Mouse (Mus musculus) heart, adult 9 months (tissue): Measurements from ENCODE around the gene Otud7a.

Source experiments
- DNase-seq, 2 experiments: peaks; one replicate each; pipeline ENCODE4 v3.0.0; 2022; ENCODE audit warnings: low spot score in 2 of 2

The Otud7a gene

GRCm38 (mm10) chr7:63444484-63445345 is at the start of gene Otud7a:
Gene Otud7a (plus strand): TSS chr7:63444751.
- DNase-seq = peak; percentile 8 to 36

DNA sequence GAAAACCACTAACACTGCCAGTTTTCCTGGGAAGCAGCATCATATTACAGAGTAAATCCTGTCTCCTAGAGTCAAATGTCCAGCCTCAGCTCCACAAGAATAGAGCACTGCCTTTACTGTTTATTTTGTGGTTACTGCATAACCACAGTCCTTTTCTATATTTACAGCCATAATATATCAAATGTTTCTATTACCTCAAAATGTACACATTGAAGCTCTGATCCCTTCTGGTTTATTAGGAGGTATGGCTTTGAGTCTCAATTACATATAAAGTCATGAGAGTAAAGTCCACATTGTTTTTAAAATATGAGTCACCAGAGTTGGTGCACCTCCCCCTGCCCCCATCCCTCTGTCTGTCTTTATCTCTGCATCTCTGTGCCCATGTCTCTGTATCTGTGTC is 38.6 kb upstream of the Otud7a start:
- DNase-seq = no peak

GRCm38 (mm10) chr7:63445346-63445700 is 772 bp downstream of the Otud7a start:
- no peak for DNase-seq

GRCm38 (mm10) chr7:63446951-63447350 is 2.4 kb downstream of the Otud7a start:
- no peak for DNase-seq

- no peak for DNase-seq
Measured at GRCm38 (mm10) chr7:63455228-63455627, 10.7 kb downstream of the Otud7a start.

GRCm38 (mm10) chr7:63462234-63462633 is 17.7 kb downstream of the Otud7a start:
- no peak for DNase-seq

DNA sequence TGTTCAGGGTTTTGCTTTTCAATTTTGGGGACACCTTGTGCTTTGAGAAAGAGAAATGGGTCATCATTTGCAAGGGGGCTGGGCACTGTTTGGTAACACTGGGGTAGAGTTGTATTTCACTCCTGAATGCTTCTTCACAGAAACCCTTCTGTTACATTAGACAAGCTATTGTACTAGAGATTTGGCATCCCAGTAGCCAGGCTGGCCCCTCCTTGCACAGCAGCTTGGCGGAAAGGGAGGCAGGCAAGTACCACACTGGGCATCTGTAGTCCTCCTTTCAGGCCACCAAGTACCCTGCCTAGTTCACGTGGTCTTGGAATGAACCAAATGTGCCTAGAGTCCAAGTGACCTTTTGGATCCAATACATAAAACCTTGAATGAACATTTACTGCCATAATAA is 18.1 kb downstream of the Otud7a start:
- DNase-seq = no peak

DNA sequence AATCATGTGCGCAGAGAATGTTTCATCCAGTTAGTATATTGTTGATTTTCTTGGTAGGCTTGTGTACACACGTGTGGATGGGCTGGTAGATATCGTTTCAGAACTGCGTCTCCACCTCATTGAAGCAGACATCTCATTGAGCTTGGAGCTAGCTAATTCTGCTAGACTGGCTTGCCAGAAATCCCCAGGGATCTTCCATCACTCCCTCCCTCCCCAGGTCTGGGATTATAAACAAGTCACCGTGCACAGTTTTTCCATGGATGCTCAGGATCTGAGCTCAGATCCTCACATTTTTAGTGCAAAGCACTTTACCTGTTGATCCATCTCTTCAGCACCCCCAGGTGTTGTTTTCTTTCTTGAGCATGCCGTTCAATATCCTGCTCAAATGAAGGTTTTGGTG is 22.2 kb downstream of the Otud7a start:
- DNase-seq = no peak

DNA sequence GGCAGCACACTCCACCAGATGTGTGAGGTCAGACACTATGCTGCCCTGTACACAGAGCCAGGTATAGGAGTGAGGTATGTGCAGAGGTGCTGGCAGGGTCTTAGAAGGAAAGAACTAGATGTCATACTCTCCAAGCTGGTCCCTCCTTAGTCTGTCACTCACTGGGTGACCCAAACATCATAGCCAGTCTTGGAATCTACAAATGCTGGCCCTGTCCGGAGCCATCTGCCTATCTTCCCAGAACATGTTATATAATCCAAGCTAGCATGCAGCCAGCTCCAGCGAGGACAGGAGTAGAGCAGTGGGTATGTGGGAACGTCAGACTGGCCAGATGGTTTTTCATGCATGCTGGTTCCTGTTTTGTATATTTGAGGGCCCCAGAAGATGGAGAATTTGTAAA is 23.7 kb downstream of the Otud7a start:
- DNase-seq = no peak

DNA sequence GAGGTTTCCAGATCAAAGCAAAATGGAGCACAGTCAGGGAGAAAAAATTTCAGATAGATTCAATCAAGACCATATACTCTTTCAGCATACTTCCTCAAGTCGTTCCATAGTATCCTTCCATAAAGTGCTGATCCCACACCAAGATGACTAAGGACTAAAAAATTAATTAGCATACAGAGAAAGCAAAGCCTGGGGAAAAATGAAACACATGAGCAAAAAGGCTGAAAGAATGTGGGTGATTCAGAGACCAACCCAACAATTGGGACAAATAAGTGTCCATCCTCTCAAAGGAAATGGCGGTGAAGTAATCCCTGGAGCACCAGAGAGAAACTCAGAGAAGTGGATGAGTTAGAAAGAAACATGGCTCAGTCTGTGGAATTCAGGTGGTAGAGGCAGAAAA is 38.5 kb downstream of the Otud7a start:
- no peak for DNase-seq

DNA sequence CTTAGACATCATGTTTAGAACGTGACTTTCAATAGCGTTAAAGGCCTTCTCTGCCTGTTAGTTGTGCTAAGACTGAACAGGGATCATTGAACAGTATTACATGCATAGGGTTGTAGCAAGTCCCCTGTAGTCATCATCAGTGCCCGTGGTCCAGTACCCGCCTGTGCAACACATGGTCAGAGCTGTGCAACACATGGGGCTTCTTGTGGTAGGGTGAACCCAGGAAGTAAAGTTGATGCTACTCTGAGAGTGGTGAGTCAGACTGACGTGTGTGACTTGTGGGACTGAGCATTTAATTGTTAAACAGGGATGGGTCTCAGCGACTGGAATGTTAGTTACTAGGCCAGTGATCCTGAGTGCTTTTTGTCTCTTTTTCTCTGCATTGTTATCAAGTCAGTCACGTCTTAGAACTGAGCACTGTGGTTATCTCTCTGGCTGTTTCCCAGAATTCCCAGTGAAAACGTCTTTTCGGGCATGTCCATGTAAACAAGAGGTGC is 52.5 kb downstream of the Otud7a start:
- DNase-seq = no peak

DNA sequence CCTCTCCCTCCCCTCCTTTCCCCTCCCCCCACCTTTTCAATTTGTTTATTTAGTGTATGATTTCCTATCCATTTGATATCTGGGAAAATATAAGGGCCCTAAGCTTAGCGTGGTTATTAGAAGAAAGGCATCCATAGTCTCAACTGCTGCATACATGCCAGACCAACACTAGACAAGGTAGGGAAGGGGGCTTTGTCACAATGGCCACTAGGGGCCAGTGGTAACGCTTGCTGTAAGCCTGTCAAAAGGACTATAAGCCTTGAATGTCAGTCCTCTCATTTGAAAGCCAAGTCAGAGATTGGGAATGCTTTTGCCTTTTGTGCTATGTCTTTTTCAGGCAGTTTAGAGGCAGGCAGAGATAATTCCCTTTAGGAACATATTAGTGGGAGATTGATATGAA is 59.7 kb downstream of the Otud7a start:
- DNase-seq = no peak

DNA sequence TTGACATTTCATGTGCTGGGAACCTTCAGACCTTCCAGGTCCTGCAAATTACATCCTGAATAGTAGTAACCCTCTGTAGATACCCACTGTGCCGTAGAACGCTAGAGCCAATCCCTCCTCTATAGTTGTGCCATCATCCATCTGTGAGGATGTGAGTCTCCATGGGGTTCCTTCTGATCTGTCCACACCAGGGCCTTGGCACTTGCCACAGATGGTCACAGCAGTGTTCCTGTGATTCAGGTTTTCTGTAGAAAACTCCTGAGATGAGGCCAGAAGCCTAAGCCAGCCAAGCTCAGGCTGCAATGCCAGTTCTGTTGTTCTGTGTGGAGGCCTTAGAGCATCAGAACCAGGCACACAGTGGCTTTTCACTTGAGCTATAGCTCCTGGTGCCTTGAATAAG is 63.5 kb downstream of the Otud7a start:
- no peak for DNase-seq

DNA sequence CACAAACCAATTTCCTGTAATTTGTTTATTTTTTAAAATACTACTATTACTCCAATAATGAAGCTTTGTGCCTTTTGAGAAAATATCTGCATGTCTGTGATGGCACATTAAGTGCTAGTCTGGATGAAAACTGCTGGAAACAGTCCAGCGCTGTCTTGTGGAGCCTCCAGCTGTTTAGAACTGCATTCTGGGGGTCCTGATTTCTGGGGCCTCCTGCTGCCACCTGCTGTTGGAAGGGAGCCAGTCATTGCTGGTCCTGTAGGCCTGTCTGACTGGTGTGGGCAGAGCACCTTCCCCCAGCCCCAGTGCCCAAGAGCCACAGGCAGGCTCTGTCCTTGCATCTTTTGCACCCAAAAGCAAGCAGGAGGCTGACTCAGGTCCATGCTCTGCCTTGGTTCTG is 65.3 kb downstream of the Otud7a start:
- no peak for DNase-seq

GRCm38 (mm10) chr7:63511458-63511857 is 66.9 kb downstream of the Otud7a start:
- DNase-seq = no peak

DNA sequence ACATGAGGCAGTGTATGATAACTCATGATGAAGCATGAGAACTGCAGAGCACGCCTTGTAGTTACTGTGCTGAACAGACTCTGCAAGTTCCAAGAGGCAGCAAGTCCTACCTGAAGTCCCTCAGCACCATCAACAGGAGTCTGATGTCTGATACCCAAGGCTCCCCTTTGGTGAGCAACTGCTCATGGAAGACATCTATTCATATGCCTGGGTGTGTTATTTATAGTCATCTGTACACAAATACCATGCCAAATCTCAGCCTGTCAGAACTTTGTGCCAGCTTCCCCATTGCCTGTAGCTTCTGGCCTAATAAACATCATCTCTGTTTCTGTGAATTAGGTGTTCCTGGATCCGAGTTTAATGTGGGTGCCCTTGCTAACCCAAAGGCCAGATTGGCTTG is 68.0 kb downstream of the Otud7a start:
- DNase-seq = no peak

- DNase-seq = no peak
Measured at GRCm38 (mm10) chr7:63516141-63516895, 71.8 kb downstream of the Otud7a start.

DNA sequence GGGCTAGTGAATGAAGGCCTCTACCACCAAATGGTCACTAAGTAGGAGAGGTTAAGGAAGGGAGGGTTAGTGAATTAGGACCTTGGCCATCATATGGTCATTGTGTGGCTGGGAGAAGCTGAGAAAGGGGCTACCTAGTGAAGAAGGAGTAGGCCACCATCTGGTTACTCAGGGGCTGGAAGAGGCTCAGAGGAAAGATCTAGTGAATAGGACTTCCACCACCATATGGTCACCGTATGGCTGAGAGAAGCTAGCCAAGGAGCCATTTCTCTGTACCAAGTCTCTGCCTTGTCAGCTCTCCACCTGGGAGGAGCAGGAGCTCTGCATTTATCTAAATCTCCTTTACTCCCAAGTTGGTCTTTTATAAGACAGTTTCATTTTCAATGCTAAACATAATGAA is 75.7 kb downstream of the Otud7a start:
- DNase-seq = no peak

GRCm38 (mm10) chr7:63522403-63522802 is 77.9 kb downstream of the Otud7a start:
- no peak for DNase-seq

DNA sequence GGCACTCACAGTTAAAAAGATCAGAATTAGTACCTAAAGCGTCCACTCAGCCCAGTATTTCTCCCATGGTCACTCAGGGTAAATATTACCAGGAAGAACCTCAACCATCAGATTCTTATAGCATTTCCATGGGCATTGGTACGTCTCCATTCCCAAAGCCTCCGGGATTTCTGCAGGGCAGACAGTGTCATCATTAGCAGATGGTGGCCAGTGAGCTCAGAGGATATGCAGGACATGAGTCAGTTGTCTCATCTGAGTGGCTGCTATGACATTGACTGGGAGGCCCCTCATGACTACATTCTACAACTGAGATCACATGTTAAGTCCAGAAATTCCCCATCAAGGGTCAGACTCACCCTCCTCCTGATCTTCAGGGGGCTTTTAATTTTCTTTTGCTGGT is 78.5 kb downstream of the Otud7a start:
- DNase-seq = no peak

DNA sequence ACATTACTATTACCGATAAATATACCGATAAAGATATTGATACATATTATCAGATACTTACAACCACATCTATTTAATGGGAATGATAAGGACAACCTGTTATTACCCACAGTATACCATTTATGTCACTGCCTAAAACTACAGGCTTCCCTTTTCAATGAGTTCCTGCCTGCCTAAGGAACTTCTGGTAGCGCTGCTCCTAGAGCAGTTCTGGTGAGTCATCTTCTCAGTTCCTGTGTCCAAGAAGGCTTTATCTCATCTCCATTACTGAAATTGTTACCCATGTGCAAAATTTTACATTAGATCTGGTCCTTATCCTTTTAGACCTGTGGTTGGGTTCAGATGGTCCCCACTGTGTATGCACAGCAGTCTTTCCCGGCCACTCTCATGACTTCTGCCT is 95.7 kb downstream of the Otud7a start:
- no peak for DNase-seq

GRCm38 (mm10) chr7:63554457-63554856 is 109.9 kb downstream of the Otud7a start:
- no peak for DNase-seq

DNA sequence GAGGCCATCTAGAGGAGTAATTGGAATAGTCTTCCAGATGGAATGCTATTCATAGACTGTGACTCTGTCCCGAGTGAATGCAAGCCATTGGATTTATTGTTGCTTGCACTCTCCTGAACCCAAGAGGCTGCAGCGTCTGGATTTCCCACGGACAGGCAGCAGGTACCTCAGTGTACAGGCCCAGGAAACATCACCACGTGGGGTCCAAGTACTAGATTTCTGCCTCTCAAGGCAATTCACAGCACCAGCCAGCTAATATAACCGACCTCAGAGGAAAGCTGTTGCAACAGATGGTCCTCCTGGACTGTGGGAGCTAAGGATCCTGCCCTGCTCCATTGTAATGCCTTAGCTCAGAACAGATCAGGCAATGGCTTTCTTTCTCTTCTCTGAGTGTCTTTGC is 111.8 kb downstream of the Otud7a start:
- no peak for DNase-seq
